Mouse (Mus musculus) heart, adult 8-10 months (tissue): ENCODE measurements around the gene Igfbp2. TPM values are rescaled to one million over a fixed set of nuclear protein-coding genes. Genes with fewer than 3 reads are reported as not detected.

Experiments
- total RNA-seq, 4 experiments: library from RNA; stranded (reverse); gene quantifications; 2 replicates each; pipeline ENCODE4 v1.2.4; 2022

The Igfbp2 gene
- total RNA-seq, 4 experiments from 2014 or later, result 0.27 to 0.66 (median 0.31) TPM; not detected in 1

Other genes with a start within 250 kb of the Igfbp2 start
- gene Smarcal1, start 241.3 kb upstream of the Igfbp2 start, total RNA-seq, result 10 to 100 TPM; 28.2 to 32.2 (median 29.4) TPM
- gene Ankar, start 123.9 kb upstream of the Igfbp2 start, total RNA-seq, result not detected
- gene Rpl37a, start 113.2 kb upstream of the Igfbp2 start, total RNA-seq, result 100 to 1,000 TPM; 594 to 696 (median 662) TPM
- 100 to 1,000 TPM in 3 of 4 experiments, 10 to 100 TPM in 1; 89.6 to 129 (median 119) TPM for gene Igfbp5, start 50.4 kb downstream of the Igfbp2 start, total RNA-seq
- not detected for gene Tnp1, start 191.4 kb downstream of the Igfbp2 start, total RNA-seq